Mouse (Mus musculus): ENCODE results near the gene Csmd2. TPM values are rescaled to one million over a fixed set of nuclear protein-coding genes. Genes with fewer than 3 reads are reported as not detected.
A peak's percentile ranks its signal among the peaks of the same experiment; 100 is the strongest.

Gene Csmd2
- total RNA-seq, 2 experiments from 2014 or later: 39.0 to 40.2 TPM

DNA sequence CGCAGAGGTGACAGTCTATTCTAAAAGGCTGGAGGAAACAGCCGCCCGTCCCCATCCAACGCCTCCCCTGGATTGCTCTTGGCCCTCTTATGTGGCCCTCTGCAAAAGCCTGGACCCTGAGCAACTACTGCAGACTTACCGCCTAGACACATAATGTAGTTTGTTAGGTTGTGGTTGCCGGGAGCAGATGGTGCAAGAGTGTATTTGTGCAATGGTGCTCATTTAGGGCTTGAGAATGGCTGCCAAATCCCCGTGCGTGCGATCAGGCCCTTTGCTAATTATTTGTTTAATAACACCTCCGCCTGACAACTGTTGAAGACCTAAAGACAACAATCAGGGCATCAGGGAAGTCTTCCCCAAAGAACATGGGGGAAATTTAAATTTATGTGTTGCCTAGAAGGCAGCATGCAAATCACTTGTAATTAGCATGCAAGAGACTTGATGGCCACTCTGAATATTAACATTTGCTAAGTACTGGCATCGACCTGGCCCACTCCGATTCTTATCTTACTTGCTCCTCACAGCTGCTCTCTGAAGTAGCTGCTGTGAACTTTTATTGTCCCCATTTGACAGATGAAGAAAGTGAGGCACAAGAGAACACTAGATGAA lies 147.5 kb downstream of the Csmd2 start:
- DNase-seq (ENCODE audit: low spot score in 2 of 2): peak; percentile 71 to 85

DNA sequence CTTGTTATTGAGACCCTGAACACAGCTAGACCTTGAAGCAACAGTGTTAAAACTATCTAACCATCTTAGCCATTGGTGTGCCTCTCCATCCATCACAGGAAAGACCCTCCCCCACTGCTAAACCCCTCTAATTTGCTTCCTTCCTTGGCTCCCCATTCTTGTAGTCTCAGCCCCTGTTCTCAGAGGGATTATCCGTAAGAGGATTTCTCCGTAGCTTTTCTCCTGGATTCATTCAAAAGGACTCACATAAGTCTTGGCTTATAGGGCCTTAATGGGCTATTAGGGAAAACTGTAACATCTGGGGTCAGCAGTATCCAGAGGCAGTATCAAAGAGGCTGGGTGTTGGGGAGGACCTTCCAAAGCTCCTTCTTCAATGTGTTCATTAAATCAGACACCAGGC lies 152.3 kb downstream of the Csmd2 start:
- no peak for DNase-seq (ENCODE audit: low spot score in 2 of 2)

GRCm38 (mm10) chr4:128141161-128142101 lies 153.8 kb downstream of the Csmd2 start:
- DNase-seq (ENCODE audit: low spot score in 2 of 2): no peak

GRCm38 (mm10) chr4:128142279-128142678 lies 154.6 kb downstream of the Csmd2 start:
- DNase-seq (ENCODE audit: low spot score in 2 of 2): no peak

DNA sequence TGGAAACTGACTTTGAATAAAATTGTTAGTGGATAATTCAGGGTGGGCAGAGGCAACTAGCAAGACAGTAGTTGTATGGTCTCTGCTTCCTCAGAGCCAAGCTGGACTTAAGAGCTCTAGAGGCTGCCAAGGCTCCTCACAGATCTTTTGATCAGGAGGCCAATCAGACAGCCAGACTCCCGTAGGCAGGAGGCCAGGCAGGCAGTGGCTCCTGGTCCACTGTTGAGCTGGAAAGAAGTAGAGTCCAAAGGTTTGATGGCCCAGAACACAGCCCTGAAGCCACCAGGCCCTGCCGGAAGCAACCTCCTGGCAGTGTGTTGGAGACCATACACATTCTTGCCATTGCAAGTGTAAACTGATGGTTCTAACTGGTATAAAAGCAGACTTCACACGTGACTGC lies 155.5 kb downstream of the Csmd2 start:
- no peak for DNase-seq (ENCODE audit: low spot score in 2 of 2)

- DNase-seq (ENCODE audit: low spot score in 2 of 2): no peak
Observed at GRCm38 (mm10) chr4:128149524-128149923, 161.9 kb downstream of the Csmd2 start.

DNA sequence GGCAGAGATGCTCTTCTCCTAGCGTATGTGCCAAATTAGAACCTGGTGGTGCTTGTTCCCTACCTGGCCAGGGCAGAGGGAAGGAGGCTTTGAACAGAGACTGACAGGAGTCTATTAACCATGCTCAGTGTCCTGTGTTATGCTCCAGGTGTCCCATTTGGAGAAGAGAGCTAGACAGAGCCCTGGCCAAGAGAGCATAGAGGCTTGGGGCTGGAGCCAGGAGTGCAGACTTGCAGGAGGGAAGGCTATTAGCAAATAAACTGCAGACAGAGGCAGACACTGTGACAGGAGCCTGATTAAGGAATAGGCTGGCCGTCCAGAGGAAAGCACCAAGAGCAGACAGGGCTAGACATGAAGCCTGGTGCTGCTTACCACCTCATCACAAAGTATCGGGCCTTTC lies 164.4 kb downstream of the Csmd2 start:
- DNase-seq (ENCODE audit: low spot score in 2 of 2): no peak

GRCm38 (mm10) chr4:128153144-128153543 lies 165.5 kb downstream of the Csmd2 start:
- DNase-seq (ENCODE audit: low spot score in 2 of 2): no peak

GRCm38 (mm10) chr4:128155226-128155625 lies 167.6 kb downstream of the Csmd2 start:
- no peak for DNase-seq (ENCODE audit: low spot score in 2 of 2)

DNA sequence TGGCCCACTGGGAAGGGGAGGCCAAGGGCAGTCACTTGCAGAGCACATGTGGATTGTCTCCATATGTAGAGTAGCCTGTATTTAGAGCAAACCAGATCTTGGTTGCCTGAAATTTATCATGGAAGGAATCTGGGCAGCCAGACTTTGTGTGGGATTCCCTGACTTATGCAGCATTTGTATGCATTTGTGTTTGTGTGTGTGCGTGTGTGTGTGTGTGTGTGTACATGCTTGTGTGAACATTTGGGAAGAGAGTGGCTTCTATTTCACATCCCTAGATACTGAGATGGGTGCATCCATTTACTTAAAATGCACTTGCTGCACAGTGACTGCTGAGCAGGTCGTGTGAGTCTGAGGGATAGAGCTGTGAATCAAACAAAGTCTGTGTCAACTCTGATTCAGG lies 173.0 kb downstream of the Csmd2 start:
- peak in 1 of 2 experiments; percentile 63 for DNase-seq (ENCODE audit: low spot score in 2 of 2)

DNA sequence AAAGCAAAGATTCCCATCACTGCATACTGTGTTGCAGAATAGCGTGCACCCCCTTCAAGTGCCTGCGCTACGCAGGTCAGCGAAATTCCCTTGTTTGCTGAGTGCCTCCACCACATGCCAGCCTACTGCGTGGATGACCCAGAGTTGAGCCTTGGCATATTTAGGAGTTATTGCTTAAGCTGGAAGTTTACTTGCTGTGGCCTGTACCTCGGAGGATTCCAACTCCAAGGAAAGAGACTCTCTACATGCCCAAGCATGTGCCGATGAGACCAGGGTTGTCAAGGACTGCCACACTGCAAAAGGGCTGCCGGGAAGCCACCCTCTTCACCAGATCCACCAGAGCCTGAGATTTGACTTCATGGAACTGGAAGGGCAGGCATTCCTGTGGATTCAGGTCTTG lies 182.5 kb downstream of the Csmd2 start:
- DNase-seq (ENCODE audit: low spot score in 2 of 2): no peak

- peak; percentile 41 to 61 for DNase-seq (ENCODE audit: low spot score in 2 of 2)
Observed at GRCm38 (mm10) chr4:128171233-128171632, 183.6 kb downstream of the Csmd2 start.

DNA sequence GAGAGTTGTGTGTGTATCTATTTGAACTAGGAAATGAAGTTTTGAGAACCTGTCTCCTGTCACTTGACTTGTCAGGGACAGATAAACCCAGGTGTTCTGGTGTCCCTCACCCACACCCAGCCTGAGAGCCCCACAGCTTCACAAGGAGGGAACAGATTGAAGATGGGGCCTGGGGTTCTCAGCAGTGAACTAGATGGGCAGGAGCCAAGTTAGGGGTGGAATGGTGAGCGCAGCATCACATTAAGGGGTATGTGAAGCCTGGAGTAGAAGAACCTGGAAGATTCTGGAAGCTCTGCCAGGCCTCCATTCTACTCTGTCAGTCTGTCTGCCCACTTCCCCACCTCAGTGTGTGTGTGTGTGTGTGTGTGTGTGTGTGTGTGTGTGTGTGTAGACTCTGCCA lies 184.0 kb downstream of the Csmd2 start:
- DNase-seq (ENCODE audit: low spot score in 2 of 2): no peak

DNA sequence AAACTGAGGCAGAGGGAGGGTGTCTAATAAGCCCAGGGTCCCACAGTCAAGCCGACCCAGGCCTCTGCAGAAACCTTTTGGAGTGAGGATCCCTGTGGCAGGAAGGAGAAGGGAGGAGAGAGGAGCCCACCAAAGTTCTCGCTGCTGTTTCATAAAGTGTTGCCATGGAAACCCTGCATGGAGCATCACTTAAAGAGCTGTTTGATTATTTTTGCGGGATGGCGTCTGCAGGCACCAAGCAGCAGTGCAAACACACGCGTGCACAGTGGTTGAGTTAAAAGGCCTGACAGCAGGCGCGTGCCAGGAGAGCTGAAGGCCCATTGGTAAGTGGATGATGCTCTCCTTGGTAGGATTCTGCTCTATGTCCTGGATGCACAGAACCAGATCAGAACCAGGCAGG lies 191.3 kb downstream of the Csmd2 start:
- DNase-seq (ENCODE audit: low spot score in 2 of 2): peak in 1 of 2 experiments; percentile 22

- peak; percentile 28 to 73 for DNase-seq (ENCODE audit: low spot score in 2 of 2)
Observed at GRCm38 (mm10) chr4:128179581-128179980, 191.9 kb downstream of the Csmd2 start.

DNA sequence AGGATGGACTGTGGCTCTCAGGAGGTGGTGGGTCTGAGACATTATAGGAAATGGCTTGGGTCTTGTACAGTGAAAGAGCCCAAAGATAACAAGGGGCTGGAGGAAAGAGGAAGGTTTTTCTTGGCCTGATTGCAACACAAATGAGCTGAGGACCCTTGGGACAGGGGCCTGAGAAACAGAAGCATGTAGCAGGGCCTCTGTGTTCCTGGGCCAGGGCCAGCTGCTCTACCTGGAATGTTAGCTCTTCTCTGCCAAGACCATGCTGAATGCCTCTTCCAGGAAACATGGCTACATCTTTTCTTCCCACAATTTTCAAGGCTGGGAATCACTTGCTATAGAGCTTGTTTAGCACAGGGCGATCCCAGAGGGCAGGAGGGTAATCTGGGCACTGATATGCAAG lies 197.1 kb downstream of the Csmd2 start:
- no peak for DNase-seq (ENCODE audit: low spot score in 2 of 2)

GRCm38 (mm10) chr4:128194454-128194853 lies 206.8 kb downstream of the Csmd2 start:
- no peak for DNase-seq (ENCODE audit: low spot score in 2 of 2)

GRCm38 (mm10) chr4:128217991-128218595 lies 230.4 kb downstream of the Csmd2 start:
- DNase-seq (ENCODE audit: low spot score in 2 of 2): peak; percentile 15 to 26

DNA sequence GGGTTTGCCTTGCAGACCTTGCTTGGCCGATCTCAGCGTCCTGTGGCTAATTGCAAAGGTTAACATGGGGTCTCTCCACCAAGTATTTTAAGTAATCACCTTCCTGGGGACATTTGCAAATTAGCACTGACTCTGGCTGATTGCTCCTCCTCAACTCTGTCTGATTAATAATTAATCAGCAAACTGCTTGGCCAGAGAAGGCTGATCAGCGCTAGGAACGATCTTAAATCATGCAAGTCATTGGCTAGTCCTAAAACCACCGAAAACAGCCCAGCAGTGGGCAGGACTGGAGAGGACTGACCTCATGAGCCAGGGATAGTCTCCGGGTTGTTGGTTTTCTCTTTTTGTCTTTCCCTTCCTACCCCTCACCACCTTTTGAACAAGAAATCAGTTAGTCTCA lies 236.8 kb downstream of the Csmd2 start:
- no peak for DNase-seq (ENCODE audit: low spot score in 2 of 2)

GRCm38 (mm10) chr4:128227377-128228316 lies 240.0 kb downstream of the Csmd2 start:
- no peak for DNase-seq (ENCODE audit: low spot score in 2 of 2)

GRCm38 (mm10) chr4:128233458-128233857 lies 245.8 kb downstream of the Csmd2 start:
- DNase-seq (ENCODE audit: low spot score in 2 of 2): no peak

Data from layer of hippocampus, adult 18-20 months (tissue).